Mouse (Mus musculus) embryonic fibroblast, embryonic 13.5 days (primary cell): ENCODE data around the gene Zfp3.

ENCODE experiments used
- CTCF ChIP-seq: IDR thresholded peaks from 2 replicates; pipeline ENCODE4 v1.5.1; 2011; ENCODE audit warnings: mild to moderate bottlenecking, control low read depth, low read length, moderate library complexity, borderline replicate concordance; ENCODE audit not compliant: insufficient read depth
- POLR2A ChIP-seq: IDR thresholded peaks from 2 replicates; pipeline ENCODE4 v1.6.1; 2011; ENCODE audit warnings: low read depth, mild to moderate bottlenecking, control low read depth, low read length, moderate library complexity

DNA sequence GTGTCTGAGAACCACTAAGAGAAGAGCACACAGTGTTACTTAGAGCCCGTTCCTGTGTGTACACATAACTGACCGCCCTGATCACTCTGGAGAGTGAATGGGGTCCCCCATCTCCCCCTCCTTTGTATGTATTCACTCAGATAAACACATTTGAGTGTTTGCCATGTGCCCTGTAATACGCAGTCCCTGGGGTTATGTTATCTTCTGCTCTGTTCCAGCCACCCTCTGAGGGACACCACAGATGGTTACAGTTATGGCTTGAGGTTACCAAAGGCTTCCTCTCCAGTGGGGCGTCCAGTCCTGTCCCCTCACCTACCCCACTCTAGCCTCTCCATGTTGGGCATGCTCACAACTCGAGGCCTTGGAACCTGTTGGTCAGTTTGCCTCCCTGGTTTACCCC, 36.6 kb upstream of the Zfp3 start:
- TF ChIP-seq CTCF (no peak), POLR2A (no peak)
